Mouse (Mus musculus): ENCODE data around the gene B4gat1. TPM values are rescaled to one million over a fixed set of nuclear protein-coding genes. Genes with fewer than 3 reads are reported as not detected.

The B4gat1 gene
- total and polyA plus RNA-seq, 2 experiments from 2014 or later, result 48.2 to 58.3 TPM

DNA sequence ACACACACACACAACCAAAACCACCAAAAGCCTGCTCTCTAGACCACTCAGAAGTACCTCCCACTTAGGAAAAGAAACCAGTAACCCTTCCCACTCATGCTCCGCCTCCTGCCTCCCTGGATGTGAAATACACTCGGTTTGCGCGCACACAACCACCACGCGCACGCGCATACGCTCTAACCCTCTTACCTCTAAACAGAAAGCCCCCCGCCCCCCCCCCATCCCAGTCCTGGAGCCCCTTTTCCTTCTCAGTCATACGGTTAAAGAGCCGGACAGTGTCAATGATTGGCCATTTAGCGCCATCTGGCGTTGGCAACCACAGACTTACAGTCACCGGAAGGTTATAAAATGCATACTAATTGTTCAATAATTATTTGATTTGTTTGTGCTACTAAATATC, 34.4 kb downstream of the B4gat1 start:
- ATAC-seq (ENCODE audit: insufficient read depth, low read depth), result no peak
- peaks cover 31% of the 10 kb centered on the region for H3K27me3 ChIP-seq (ENCODE audit: control insufficient read depth, insufficient read depth, low read length)
- no peak for TF ChIP-seq EP300 (IDR thresholded peaks at IDR 0.05; ENCODE audit: low read depth)
- TF ChIP-seq CTCF (IDR thresholded peaks at IDR 0.05; ENCODE audit: low read depth), result peak; percentile 58
- peak overlapping the region; percentile 50 for H3K4me3 ChIP-seq (ENCODE audit: low read depth, low read length)
- DNase-seq (ENCODE audit: low spot score), result no peak
- no peak overlapping the region for H3K9ac ChIP-seq (replicated peaks; ENCODE audit: low read depth, low read length)
- H3K36me3 ChIP-seq (replicated peaks; ENCODE audit: control insufficient read depth, insufficient read depth, low read length), result no peaks in the 10 kb centered on the region
- no peak overlapping the region for H3K27ac ChIP-seq (ENCODE audit: low read depth)
- peaks cover 7% of the 10 kb centered on the region; the same call in 1 of the 2 replicates for H3K4me1 ChIP-seq (ENCODE audit: control insufficient read depth, insufficient read depth)
- no peaks in the 10 kb centered on the region for H3K9me3 ChIP-seq (replicated peaks; ENCODE audit: control insufficient read depth, low read length)
- 1% methylated on average over 15 of the region's 15 CpGs for WGBS
- H3K4me2 ChIP-seq (ENCODE audit: low read depth, low read length), result peak overlapping the region; percentile 78

GRCm38 (mm10) chr19:5073518-5073917, 34.9 kb downstream of the B4gat1 start:
- H3K4me3 ChIP-seq (ENCODE audit: low read depth, low read length), result no peak overlapping the region
- peaks cover 26% of the 10 kb centered on the region for H3K27me3 ChIP-seq (ENCODE audit: control insufficient read depth, insufficient read depth, low read length)
- H3K4me1 ChIP-seq (ENCODE audit: control insufficient read depth, insufficient read depth), result peaks cover 4% of the 10 kb centered on the region; the same call in 1 of the 2 replicates
- DNase-seq (ENCODE audit: low spot score) (no peak), ATAC-seq (ENCODE audit: insufficient read depth, low read depth) (no peak)
- H3K4me2 ChIP-seq (ENCODE audit: low read depth, low read length), result no peak overlapping the region
- TF ChIP-seq EP300 (IDR thresholded peaks at IDR 0.05; ENCODE audit: low read depth) (no peak), CTCF (IDR thresholded peaks at IDR 0.05; ENCODE audit: low read depth) (no peak)
- no peak overlapping the region for H3K9ac ChIP-seq (replicated peaks; ENCODE audit: low read depth, low read length)
- no peak overlapping the region for H3K27ac ChIP-seq (ENCODE audit: low read depth)
- WGBS, result 27% methylated on average over 5 of the region's 5 CpGs
- H3K9me3 ChIP-seq (replicated peaks; ENCODE audit: control insufficient read depth, low read length), result no peaks in the 10 kb centered on the region
- H3K36me3 ChIP-seq (replicated peaks; ENCODE audit: control insufficient read depth, insufficient read depth, low read length), result no peaks in the 10 kb centered on the region

DNA sequence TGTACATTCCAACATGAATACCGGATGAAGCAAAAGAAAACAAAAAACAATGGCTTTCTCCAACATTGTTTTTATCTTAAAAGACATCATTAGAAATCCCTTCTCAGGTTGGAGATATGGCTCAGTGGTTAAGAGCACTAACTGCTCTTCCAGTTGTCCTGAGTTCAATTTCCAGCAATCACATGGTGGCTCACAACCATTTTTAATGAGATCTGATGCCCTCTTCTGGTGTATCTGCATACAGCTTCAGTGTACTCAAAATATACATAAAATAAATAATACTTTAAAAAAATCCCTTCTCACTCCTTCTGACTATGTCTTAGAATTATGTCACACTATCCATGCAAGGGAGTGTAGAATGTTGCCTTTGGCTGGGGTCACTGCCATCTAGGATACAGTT, 40.7 kb downstream of the B4gat1 start:
- Histone ChIP-seq H3K9me3 (replicated peaks; ENCODE audit: control insufficient read depth, low read length) (no peaks in the 10 kb centered on the region), H3K27ac (ENCODE audit: low read depth) (no peak overlapping the region), H3K36me3 (replicated peaks; ENCODE audit: control insufficient read depth, insufficient read depth, low read length) (no peaks in the 10 kb centered on the region), H3K4me3 (ENCODE audit: low read depth, low read length) (no peak overlapping the region), H3K27me3 (ENCODE audit: control insufficient read depth, insufficient read depth, low read length) (peaks cover 43% of the 10 kb centered on the region), H3K9ac (replicated peaks; ENCODE audit: low read depth, low read length) (no peak overlapping the region), H3K4me2 (ENCODE audit: low read depth, low read length) (no peak overlapping the region), H3K4me1 (ENCODE audit: control insufficient read depth, insufficient read depth) (no peaks in the 10 kb centered on the region)
- 71% methylated on average over 1 of the region's 1 CpGs for WGBS
- TF ChIP-seq CTCF (IDR thresholded peaks at IDR 0.05; ENCODE audit: low read depth), result no peak
- TF ChIP-seq EP300 (IDR thresholded peaks at IDR 0.05; ENCODE audit: low read depth), result no peak
- DNase-seq (ENCODE audit: low spot score) (no peak), ATAC-seq (ENCODE audit: insufficient read depth, low read depth) (no peak)

DNA sequence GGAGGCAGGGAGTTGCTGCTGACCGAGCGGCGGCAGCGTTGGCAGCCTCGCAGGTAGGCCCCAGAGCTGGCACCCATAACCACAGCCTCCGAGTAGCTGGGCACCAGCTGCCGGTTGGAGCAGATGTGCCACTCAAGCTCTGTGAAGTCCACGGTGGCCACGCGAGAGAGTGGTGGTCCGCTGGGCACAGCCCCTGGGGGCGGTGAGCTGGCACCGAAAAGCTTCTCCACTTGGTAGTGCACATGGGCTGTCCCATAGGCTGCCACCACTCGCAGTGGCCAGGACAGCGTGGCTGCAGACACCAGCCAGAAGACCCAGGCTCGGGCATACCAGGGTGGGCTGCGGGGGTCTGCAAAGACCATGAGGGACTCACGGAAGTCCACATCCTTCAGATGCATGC, 43.4 kb downstream of the B4gat1 start:
- Histone ChIP-seq H3K9me3 (replicated peaks; ENCODE audit: control insufficient read depth, low read length) (no peaks in the 10 kb centered on the region), H3K27me3 (ENCODE audit: control insufficient read depth, insufficient read depth, low read length) (peaks cover 65% of the 10 kb centered on the region), H3K9ac (replicated peaks; ENCODE audit: low read depth, low read length) (no peak overlapping the region), H3K4me2 (ENCODE audit: low read depth, low read length) (no peak overlapping the region), H3K4me3 (ENCODE audit: low read depth, low read length) (no peak overlapping the region), H3K36me3 (replicated peaks; ENCODE audit: control insufficient read depth, insufficient read depth, low read length) (no peaks in the 10 kb centered on the region), H3K4me1 (ENCODE audit: control insufficient read depth, insufficient read depth) (no peaks in the 10 kb centered on the region), H3K27ac (ENCODE audit: low read depth) (no peak overlapping the region)
- WGBS, result 65% methylated on average over 18 of the region's 18 CpGs
- ATAC-seq (ENCODE audit: insufficient read depth, low read depth) (no peak), DNase-seq (ENCODE audit: low spot score) (no peak)
- TF ChIP-seq EP300 (IDR thresholded peaks at IDR 0.05; ENCODE audit: low read depth) (no peak), CTCF (IDR thresholded peaks at IDR 0.05; ENCODE audit: low read depth) (no peak)

GRCm38 (mm10) chr19:5082596-5082995, 44.0 kb downstream of the B4gat1 start:
- DNase-seq (ENCODE audit: low spot score), result no peak
- Histone ChIP-seq H3K4me3 (ENCODE audit: low read depth, low read length) (no peak overlapping the region), H3K27ac (ENCODE audit: low read depth) (no peak overlapping the region), H3K27me3 (ENCODE audit: control insufficient read depth, insufficient read depth, low read length) (peaks cover 65% of the 10 kb centered on the region), H3K4me2 (ENCODE audit: low read depth, low read length) (no peak overlapping the region), H3K9ac (replicated peaks; ENCODE audit: low read depth, low read length) (no peak overlapping the region), H3K36me3 (replicated peaks; ENCODE audit: control insufficient read depth, insufficient read depth, low read length) (no peaks in the 10 kb centered on the region), H3K9me3 (replicated peaks; ENCODE audit: control insufficient read depth, low read length) (no peaks in the 10 kb centered on the region), H3K4me1 (ENCODE audit: control insufficient read depth, insufficient read depth) (peaks cover 6% of the 10 kb centered on the region; the same call in 1 of the 2 replicates)
- no peak for TF ChIP-seq EP300 (IDR thresholded peaks at IDR 0.05; ENCODE audit: low read depth)
- TF ChIP-seq CTCF (IDR thresholded peaks at IDR 0.05; ENCODE audit: low read depth), result no peak
- 68% methylated on average over 24 of the region's 24 CpGs for WGBS
- no peak for ATAC-seq (ENCODE audit: insufficient read depth, low read depth)
